Mouse (Mus musculus) CD4-positive, CD25-positive, alpha-beta regulatory T cell, adult 2 months (primary cell): ENCODE measurements around the gene Atxn7l1.
A peak's percentile ranks its signal among the peaks of the same experiment; 100 is the strongest.

ENCODE experiments used
- DNase-seq: peaks from one replicate; pipeline ENCODE4 v3.0.0-alpha.2; 2012; ENCODE audit warnings: low read depth, low spot score

Atxn7l1 gene

DNA sequence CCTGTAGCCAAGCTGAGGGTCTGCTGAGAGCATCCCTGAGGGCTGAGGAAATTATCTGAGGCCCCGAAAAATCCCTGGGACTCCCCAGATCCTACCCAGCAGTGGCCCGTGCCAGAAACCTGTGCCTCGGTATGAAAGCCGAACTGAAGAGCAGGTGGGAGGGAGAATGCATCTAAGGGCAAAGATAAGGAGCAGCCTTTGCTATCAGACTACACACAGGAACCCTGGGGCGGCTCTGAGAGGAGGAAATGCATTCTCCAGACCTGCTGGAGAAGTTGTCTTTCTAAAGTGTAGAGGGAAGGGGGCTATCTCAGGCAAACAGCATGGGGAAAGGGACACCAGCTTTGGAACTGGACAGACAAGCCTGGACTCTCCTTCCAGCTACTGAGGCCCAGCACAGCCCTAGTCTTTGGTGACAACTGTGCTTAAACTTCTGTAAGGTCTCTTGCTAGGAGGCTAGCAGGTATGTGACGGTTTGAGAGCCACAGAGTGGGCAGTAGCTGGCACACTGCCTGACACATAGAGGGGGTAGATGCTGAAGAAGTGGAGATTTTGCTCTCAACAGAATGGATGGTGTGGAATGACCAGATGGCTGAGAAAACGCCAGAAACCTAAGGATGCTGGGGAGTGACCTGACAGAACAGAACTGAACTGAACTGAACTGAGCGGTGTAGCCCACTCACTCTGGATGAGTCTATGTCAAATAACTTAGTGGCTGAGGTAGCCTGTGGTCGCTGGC lies 170.5 kb downstream of the Atxn7l1 start:
- peak; percentile 33 for DNase-seq

DNA sequence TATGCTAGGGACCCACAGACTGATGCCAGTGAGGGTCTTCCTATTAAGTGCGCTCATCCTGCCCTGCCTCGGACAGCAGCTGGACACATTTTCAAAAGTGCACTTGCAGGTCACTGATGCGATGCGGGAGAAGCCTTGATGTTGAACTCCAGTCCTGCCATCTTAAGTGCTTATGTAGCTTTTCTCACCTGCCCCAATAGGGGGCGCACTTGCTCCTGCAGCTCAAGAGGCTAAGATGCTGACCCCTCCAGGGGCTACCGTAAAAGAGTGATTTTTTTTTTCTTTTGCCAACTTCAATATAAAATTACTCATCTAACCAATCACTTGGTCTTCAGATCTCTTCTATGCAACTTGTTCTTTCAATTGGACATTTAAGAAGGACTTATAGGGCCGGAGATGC lies 175.1 kb downstream of the Atxn7l1 start:
- peak; percentile 65 for DNase-seq

DNA sequence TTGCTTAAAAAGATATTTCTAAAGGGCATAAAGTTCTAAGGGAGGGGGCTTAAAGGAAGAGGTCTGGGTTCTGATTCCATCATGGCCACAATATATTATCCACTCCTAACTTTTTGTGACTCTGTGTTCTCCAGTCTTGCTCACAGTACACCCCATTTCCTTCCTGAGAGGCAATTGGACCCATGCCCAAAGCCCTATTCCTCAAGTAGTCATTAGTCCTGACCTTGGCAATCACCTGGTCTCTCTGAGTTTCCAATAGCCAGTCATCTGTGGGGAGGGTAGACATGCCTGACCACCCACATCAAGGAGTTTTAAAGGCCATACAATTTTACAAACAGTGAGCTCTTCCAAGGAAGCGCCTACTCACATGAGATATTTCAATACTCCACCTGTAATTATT lies 176.3 kb downstream of the Atxn7l1 start:
- DNase-seq, result no peak

DNA sequence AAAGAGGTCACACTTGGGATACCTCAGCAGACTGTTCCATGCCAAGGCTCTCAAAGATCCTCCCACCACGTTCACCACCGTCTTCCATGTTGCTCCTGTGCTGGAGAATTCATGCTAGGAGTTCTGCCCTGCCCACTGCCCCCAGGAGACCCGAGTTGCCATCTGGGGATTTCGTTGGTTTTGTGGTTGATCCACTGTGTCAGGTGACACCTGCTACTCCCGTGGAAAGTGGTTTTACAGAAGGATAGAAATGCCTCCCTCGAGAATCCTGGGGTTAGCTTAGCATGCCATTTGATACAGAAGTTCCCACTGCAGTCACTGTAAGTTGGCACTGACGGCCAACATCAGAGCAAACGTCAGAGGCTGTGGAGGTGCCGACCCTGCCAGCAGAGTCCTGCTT lies 177.9 kb downstream of the Atxn7l1 start:
- no peak for DNase-seq

DNA sequence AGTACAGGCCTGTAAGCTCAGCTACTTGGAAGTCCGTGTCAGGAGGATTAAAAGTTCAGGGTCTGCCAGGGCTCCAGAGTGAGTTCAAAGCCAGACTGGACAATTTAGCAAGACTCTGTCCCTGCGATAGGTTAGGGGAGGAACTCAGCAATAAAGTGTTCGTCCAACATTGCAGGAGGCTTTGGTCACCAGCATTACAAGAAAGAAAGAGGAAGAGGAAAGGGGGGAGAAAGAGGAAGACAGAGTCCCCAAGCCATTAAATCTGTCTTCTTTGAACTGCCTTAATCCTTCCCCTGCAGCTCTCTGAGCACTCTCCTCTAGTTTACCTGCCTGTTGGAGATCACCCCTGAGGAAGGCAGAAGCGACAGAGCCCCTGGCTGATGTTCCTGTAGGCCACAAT lies 184.6 kb downstream of the Atxn7l1 start:
- DNase-seq, result no peak

DNA sequence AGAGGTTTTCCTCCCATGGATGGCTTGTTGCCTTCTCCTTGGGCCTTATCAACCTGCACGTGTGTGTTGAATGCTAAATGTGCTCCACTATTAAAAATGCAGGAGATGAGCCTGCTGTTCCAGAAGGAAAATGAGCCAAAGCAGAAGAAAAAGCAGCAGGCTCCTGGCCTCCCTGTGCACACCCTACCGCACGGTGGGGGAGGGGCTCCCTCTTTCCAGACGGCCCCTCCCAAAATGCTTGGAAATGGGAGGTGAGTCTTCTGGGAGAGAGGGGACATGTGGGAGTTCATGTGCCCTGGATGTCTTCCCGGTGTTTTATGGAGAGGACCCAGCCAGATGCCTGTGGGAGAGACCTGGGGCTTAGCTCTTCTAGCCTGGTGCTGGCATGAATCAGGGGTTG lies 185.3 kb downstream of the Atxn7l1 start:
- DNase-seq, result no peak

DNA sequence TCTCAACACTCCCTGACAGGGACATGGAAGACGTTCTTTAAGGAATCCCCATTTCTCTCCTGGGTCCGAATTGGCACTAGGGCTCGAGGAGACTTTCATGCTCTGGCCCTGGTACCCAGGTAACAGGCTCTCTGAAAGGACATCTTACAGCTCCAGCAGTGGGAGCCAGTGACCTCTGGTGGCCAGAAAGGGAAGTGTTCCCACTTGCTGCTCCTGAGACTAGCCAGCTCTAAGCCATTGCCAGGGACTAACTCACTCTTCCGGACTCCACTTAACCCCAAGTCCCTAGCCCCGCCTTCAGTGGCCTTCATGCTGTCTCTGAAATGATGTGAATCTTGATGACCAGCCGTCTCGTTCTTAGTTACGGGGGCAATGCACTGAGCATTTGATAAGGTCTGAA lies 186.4 kb downstream of the Atxn7l1 start:
- DNase-seq, result peak; percentile 88

DNA sequence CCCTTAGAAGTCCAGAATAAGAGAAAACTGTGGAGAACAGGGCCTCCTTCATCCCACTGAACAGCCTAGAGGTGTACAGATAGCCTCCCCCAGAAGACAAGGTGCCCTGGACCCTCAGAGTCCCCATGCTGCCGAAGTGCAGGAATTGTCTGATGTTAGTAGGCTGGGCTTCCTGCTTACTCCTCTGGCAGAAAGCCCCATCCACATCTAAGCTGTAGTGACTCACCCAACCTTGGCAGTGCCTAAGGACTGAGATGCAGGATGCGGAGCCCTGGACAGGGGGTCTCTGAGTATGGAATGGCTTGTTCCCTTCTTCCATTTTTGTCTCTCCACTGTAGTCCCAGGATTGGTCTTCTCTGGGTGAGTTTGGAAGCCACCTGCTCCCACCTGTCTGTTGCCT lies 187.0 kb downstream of the Atxn7l1 start:
- no peak for DNase-seq

DNA sequence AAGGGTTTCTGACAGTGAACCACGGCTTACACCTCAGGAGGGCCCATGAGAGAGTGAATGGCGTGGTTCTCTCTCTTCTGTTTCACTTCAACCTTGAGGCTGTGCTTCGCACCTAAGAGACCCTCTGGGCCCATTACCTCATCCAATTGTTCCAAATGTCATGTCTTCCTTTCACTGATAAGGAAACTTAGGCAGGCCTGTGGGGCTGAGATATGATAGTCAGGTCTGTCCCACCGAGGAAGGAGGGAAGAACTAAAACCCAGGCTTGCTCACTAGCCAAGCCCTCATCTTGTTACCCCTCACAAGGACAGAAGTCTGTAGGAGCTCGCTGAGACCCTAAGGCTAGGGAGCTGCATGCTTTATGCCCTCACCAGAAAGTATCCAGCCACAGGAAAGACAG lies 187.5 kb downstream of the Atxn7l1 start:
- DNase-seq, result no peak

DNA sequence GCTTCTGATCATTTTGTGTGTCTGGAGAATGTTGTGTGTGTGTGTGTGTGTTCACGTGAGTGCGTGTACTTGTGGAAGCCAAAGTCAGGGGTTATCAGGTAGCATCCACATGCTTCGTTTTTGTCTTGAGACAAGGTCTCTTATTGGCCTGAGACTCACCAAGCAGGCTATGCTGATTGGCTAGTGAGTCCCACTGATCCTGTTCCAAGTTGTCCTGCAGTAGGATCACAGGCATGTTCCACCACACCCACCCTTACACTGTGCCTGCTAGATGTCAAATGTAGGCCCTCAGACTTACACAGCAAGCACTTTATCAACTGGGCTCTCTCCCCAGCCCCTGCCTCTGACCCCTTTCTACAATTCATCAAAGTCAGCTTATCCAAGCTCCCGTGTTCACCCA lies 187.9 kb downstream of the Atxn7l1 start:
- no peak for DNase-seq

DNA sequence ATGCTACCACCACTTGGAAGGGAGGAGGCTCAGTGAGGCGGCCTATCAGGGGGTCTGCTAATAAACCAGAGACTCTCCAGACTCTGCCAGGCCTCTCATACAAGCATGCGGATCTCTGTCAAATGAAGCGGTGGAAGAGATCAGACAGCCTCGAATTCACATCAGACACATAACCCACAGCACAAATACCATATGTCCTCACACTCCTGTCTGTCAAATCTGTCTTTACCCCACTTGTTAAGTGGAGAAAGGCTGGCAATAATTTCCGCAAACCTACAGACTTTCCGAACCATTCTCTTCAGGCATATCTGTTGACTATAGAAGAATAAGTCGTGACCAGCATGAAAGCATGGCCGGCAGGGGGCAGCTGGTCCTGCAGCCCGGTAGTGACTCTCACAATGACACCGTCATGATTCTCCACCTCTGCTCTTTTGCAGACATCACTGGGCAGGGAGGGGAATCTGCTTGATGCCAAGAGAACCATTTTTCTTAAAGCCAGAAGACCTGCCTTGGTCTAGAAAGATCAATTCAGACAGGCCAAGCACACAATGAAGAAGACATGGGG lies 189.2 kb downstream of the Atxn7l1 start:
- DNase-seq, result no peak

DNA sequence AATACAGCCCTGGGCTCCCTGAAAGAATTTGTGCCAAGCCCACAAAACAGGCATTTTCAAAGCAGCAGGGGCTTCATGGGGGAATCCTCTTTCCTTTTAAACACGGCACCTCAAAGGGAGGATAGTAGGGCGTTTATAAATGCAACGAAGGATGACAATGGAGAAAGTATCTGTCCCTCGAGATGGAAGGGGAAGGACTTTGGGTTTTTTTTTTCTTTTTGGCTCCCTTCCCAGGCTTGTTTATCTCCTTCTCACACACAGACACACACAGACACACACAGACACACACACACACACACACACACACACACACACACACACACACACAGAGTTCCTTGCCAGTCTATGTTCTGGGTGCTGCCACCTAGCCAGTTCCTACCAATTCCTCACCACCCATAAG lies 189.8 kb downstream of the Atxn7l1 start:
- no peak for DNase-seq

DNA sequence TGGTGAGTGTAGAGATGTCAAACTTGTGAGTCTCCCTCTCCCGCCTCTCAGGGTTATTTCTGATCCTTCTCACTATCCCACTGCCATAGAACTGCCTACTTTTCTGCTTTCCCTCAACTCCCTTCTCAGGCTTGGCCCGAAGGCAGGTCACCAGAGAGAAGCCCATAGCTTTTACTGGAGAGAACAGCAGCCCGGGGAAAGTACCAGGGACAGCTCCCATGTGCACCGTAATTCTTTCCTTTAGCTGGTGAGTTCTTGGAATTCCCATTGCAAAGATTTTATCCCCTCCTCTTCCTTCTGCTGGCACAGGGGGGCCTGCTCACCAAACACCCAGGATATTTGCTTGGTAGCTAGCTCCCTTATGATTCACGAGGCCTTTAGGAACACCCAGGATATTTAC lies 190.7 kb downstream of the Atxn7l1 start:
- DNase-seq, result no peak

DNA sequence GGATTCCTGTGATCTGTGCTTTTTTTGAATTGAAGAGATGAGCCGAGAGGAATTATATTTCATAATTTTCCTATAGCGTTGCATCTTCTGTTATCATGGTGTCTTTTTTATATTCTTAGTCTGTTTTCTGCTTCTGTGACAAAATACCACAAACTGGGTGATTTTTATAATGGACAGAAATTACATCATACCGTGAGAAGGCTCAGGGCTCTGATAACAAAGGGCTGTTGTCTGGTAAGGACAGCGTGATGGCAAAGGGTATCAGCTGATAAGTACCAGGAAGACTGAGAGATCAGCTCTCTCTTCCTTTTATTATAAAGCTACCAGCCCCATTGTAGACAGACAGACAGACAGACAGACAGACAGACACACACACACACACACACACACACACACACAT lies 192.3 kb downstream of the Atxn7l1 start:
- no peak for DNase-seq

DNA sequence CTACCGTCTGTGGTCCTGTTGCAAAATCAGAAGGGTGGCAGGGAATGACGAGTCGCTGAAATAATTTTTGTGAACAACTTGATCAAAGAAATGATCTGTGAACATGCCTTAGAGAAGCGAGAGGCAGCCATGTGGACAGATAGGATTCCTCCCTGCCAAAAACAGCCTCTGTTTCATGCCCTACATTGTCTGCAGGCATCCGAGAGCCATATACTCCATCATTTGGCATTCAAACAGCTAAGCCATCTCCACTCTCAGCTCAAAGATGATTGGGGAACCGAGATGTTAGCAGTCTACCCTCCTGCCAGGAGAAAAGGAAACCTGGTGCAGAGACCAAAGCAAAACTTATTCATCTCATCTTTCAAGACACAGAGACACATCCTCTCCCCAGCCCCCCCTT lies 193.2 kb downstream of the Atxn7l1 start:
- DNase-seq, result no peak

DNA sequence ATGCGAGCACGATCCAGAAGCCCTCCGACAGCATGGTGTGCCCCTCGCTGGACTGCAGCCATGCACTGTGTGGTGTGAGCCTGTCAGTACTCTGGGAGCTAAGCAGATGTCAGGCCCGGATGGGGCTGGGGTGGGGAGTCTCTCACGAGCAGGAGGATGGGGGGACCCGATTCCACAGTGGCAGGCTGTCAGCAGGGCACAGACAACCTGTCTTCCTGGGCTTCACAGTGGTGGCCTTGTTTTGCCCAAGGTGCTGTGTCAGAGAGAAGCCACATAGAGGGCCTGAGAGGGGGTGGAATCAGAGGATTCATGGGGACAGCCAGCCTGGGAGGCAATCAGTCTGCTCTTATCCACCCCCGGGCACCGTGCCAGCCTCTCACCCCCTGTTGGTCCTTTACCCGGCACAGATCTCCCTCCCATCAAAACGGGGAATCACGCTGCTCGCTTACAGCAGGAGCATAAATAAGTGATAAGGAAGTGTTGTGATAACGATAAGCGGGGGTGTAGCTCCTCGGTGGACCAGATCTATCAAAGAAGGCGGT lies 193.9 kb downstream of the Atxn7l1 start:
- no peak for DNase-seq

DNA sequence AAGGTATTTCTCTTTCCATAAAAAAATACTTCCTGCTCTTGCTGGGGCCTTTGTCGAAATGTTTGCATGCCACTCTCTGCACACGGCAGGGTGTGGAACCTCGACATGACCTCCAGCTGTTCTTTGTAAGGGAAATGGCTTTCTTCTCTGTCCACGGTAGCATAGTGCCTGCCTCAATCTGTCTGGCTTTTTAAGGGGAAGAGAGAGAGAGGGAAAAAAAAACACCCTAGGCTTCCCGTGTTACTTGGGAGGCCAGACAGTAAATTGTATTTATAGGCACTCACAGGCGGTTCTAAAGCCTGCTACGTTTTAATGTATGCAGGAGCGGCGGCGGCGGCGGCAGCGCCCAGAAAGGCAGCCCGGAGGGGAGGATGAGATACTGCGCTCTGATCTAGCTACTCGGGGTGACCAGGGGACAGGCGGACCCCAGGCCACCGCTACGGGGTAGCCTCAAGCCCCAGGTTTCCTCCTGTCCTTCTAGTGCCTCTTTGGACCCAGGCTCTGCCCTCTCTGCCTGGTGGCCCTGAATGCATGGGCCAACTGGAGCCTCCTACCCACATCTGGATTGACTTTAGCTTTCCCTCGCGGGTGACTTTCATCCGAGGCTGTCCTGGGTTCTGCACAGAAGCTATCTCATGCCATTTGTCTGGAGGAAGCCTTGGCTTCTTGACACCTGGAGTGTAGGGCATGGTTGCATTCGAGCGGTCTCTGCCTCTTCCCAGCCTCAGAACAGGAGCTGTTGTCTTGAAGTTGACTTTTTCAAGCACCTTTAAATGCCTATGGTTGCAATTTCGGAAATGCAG lies 197.7 kb downstream of the Atxn7l1 start:
- DNase-seq, result no peak

DNA sequence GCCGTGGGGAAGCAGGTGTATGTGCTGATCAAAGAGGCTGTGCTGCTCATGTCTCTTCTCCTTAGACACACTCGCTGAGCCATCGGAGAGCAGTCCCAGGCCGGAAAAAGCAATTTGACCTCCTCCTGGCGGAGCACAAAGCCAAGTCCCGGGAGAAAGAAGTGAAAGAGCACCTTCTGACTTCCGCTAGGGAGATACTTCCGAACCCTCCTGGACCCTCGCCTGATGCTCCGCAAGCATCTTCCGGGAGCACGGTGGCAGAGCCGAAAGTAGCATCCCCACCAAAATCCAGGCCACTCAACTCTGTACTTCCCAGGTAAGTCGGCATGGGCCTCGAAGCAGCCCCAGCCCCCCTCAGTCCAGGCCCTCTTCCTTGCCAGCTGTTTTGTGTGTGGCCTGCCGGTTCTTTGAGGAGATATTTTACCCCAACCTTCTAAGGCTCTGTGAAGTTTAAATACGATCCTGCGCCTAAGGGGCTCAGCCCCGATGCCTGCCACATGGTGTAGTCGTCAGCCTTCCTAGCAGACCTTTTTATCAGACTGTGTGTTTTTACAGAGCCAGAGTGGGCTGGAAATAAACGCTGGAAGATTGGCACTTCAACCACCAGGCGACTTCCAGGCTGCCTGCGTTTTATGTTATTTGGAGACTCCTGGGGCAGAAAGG lies 198.4 kb downstream of the Atxn7l1 start:
- no peak for DNase-seq

DNA sequence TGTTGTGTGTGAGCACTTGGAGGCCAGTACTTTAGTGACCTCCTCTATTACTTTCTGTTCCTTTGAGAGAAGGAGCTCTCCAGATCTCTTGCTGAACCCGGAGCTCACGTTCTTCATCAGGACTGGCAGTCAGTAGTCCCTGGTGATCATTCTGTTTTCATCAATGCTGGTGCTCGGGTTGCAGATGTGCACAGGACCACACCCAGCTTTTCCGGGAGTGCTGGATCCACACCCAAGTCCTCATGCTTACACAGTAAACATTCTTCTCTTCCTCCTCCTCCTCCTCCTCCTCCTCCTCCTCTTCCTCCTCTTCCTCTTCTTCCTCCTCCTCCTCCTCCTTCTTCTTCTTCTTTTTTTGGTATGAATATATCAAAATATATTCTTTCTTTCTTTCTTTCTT lies 205.2 kb downstream of the Atxn7l1 start:
- DNase-seq, result no peak

DNA sequence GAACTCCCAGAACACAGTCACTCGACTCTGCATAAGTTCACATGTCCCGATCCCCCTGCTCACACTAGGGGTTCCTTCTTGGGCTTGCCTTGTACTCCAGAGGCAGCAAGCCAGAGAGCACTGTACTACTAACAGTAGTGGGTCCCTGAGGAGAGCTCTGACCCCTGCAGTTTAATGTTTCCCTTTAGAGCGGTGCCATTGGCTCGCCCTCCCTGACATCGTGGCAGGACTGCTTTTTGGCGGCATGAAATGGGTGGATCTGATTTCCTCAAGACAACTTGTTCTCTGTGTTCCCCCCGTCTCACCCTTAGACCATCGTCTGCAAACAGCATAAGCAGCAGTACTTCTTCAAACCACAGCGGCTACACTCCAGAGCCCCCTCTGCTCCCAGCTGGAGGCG lies 210.9 kb downstream of the Atxn7l1 start:
- no peak for DNase-seq

DNA sequence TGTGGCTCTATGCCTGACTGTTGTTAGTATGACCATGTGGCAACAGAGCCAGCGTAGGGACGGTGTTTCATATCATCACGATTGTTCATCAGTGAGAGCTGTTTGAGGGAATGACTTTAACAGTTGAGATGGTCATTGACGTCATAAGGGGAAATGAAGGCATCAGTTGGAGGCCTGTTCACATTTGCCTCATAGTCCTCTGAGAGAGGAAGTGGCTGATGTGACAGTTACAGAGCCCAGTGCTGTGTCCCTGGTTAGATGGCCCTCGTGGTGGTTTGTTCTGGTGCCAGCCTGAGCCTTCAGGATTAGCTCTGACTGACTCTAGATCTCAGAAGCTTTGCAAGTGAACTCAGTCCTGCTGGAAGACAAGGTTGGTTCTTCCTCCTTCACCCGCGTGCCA lies 211.7 kb downstream of the Atxn7l1 start:
- no peak for DNase-seq

DNA sequence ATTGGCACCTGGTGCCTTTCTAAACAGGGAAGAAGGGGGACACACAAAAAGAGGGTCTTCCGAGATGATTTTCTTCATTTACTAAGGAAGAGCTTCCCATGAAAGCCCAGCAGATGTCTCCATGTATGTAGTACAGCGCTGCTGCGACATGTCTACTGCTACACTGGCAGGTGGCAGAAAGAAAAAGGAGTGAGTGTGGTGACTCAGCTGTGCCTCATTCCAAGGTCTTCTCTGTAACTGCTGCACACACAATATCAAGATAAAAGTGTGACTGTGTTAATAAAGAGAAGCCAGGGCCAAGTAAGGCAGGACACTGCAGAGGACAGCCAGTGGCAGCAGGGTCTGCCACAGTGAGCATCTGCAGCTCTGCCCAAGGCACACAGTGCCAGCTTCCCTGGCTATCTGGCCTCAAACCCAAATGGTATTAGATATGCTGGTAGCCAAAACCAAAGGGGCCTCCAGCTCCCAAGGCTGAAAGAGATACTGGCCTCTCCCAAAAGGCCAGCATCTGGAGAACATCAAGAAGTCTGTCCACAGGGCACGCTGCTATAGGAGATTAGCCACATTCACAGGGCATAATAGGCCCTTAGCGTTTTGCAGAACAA lies 212.5 kb downstream of the Atxn7l1 start:
- no peak for DNase-seq
